Mouse (Mus musculus): ENCODE data around the gene Spout1. TPM values are rescaled to one million over a fixed set of nuclear protein-coding genes. Genes with fewer than 3 reads are reported as not detected.
"Not testable (repeated sequence)": the region's sequence is repeated elsewhere in the genome, so short reads cannot be mapped to it uniquely, and the experiment has no call there.

Spout1 gene
- polyA plus RNA-seq, 1 experiment from 2014 or later, result 65.3 TPM

DNA sequence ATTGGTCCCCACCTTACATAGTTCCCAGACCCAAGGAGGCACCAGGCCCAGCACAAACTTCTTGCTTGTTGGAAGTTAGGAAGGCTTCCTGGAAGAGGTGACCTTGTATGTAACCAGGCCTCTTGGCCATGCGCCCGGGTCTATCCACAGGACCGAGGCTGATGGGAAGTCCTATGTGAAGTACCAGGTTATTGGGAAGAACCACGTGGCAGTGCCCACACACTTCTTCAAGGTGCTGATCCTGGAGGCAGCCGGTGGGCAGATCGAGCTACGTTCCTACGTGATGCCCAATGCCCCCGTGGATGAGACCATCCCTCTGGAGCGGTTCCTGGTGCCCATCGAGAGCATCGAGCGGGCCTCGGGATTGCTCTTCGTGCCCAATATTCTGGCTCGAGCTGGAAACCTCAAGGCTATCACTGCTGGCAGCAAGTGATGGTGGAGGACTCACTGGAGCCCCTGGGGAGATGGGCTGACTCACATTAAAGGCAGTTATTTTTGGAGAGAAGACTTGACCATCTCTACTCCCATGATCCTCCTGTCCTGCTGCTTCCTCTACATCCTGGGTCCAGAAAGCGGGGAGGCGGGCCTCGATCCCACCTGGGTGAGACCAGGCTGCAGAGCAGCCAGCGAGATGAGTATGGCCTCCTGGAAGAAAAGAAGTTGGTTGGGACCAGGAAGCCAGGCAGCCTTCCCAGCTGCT lies 4.6 kb downstream of the Spout1 start:
- WGBS, result 95% methylated on average over 20 of the region's 20 CpGs
- no peak for ATAC-seq (replicated peaks)

DNA sequence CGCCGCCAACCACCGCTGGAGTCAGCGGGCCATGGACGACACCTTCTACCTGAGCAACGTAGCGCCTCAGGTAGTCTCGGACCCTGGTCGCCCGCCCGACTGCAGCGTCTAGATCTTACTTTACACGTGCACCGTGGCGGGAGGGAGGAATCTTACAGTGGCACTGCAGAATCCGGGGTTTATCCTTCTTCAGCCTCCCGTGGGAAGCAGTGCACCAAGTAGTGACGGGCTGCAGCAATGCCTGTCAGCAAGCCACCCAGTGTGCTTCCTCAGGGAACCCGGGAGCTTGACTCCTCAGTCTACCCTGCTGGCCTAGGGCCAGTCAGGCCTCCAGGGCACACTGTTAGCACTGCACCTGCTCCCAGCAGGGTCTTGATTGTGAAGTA lies 6.3 kb downstream of the Spout1 start:
- Histone ChIP-seq H3K9me3 (no peaks in the 10 kb centered on the region), H3K4me3 (peak overlapping the region; percentile 57), H3K4me1 (peaks cover 17% of the 10 kb centered on the region), H3K36me3 (replicated peaks) (peaks cover 18% of the 10 kb centered on the region), H3K9ac (peak overlapping the region; percentile 66), H3K27ac (peak overlapping the region; percentile 91), H3K4me2 (peak overlapping the region; percentile 84), H3K27me3 (replicated peaks) (no peaks in the 10 kb centered on the region)
- peak; percentile 37 for ATAC-seq (replicated peaks)
- WGBS, result under 1% methylated on average over 19 of the region's 19 CpGs

More for the DNA sequence above, 4.6 kb downstream of the Spout1 start:
- Histone ChIP-seq H3K27me3 (replicated peaks) (no peaks in the 10 kb centered on the region), H3K9ac (no peak overlapping the region), H3K9me3 (no peaks in the 10 kb centered on the region), H3K36me3 (replicated peaks) (peaks cover 18% of the 10 kb centered on the region), H3K4me3 (no peak overlapping the region), H3K4me1 (peaks cover 28% of the 10 kb centered on the region), H3K27ac (no peak overlapping the region), H3K4me2 (no peak overlapping the region)

DNA sequence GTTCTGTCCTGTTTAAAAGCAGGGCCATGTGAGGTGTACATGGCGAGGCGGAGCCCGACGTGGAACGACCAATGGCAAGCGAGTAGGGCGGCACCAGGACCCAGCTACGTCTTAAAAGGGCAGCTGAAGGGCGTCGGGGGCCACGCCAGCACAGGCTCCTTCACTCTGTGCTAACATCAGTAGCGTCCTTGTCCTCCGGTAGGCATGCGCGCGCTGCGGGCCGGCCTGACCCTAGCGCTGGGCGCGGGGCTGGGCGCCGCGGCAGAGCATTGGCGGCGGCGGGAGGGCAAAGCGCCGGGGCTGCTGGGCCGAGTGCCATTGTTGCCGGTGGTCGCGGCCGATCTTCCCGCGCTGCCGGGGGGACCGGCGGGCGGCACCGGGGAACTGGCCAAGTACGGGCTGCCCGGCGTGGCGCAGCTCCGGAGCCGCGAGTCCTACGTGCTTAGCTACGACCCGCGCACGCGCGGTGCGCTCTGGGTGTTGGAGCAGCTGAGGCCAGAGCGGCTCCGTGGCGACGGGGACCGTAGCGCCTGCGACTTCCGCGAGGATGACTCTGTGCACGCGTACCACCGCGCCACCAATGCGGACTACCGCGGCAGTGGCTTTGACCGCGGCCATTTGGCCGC lies 6.8 kb downstream of the Spout1 start, which contains the start of gene Endog:
Gene Endog, plus strand, starts transcription at position 123 of the 626 bp plus-strand sequence.
- Histone ChIP-seq H3K4me1 (peaks cover 13% of the 10 kb centered on the region), H3K9me3 (no peaks in the 10 kb centered on the region), H3K9ac (peak within 1 kb of the TSS; percentile 66), H3K27ac (peak within 1 kb of the TSS; percentile 91), H3K4me2 (peak within 1 kb of the TSS; percentile 84), H3K27me3 (replicated peaks) (no peaks in the 10 kb centered on the region), H3K4me3 (peak within 1 kb of the TSS; percentile 57), H3K36me3 (replicated peaks) (peaks cover 17% of the 10 kb centered on the region)
- WGBS, result under 1% methylated on average over 74 of the region's 75 CpGs
- ATAC-seq (replicated peaks), result peak; percentile 97

DNA sequence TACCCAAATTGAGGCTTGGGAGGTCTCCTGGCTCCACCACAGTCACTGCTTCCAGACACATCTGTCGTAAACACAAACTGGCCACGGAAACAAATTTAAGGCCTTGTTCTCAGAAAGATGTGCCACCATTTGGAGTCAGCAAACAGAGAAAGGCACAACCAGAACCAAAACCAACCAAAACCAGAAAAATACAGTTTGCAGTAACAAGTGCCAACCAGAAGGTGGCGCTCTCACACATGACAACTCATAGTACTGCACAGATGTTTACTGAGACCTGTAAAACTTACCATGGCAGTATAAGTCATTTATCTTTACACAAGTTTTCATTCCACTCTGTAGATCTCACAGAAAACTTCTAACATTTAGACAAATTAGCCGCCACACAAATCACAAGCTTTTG lies 11.6 kb downstream of the Spout1 start:
- Histone ChIP-seq H3K4me1 (no peaks in the 10 kb centered on the region), H3K27ac (no peak overlapping the region), H3K27me3 (replicated peaks) (no peaks in the 10 kb centered on the region), H3K9me3 (no peaks in the 10 kb centered on the region), H3K4me3 (no peak overlapping the region), H3K4me2 (no peak overlapping the region), H3K36me3 (replicated peaks) (no peaks in the 10 kb centered on the region), H3K9ac (no peak overlapping the region)
- no peak for ATAC-seq (replicated peaks)
- WGBS, result 55% methylated on average over 4 of the region's 4 CpGs

DNA sequence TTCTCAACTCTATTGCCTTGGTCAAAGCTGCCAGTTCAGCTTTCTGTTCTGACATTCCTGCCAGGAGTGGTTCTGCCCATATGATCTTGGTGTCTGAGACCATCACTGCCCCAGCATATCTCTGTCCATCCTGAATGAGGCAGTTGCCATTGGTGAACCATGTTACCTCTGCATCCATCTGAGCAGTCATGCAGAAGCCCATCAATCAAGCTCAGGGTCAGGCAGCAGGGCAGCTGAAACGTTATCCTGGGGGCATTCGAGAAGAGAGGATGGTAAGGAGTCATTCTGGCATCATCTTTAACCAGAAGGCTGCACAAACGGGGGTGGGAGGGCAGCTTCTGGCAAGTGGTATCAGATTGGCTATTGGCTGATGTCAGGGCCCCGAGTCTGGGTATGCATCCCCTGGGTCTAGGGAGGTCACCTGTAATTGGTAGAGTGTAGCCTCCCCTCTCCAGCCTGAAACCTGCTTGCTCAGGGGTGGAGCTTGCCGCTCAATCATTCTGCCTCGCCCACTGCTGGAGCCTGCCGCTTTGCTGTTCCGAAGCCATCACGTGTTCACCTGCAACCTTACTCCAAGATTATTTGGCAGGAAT lies 13.8 kb downstream of the Spout1 start:
- Histone ChIP-seq H3K27ac (no peak overlapping the region), H3K36me3 (replicated peaks) (no peaks in the 10 kb centered on the region), H3K4me1 (no peaks in the 10 kb centered on the region), H3K4me3 (no peak overlapping the region), H3K27me3 (replicated peaks) (no peaks in the 10 kb centered on the region), H3K4me2 (no peak overlapping the region), H3K9ac (no peak overlapping the region), H3K9me3 (no peaks in the 10 kb centered on the region)
- 64% methylated on average over 9 of the region's 9 CpGs for WGBS
- ATAC-seq (replicated peaks), result no peak

DNA sequence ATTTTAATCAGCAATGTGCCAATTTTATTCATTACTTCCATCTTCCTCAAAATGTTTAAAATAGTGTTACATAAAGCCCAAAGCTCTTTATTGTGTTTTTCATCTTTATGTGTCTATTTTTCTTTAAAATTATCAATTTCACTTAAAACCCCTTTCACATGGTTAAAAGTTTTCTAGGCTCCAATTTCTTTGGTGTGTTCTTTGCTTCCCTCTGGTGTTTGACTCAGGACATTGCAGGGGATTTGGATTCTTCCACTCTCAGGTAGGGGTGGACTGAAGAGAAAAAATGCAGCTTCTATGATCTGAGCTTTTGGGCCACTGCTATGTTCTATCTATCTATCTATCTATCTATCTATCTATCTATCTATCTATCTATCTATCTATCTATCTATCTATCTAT lies 16.4 kb downstream of the Spout1 start:
- Histone ChIP-seq H3K4me3 (no peak overlapping the region), H3K4me2 (no peak overlapping the region), H3K36me3 (replicated peaks) (no peaks in the 10 kb centered on the region), H3K27ac (no peak overlapping the region), H3K9ac (no peak overlapping the region), H3K9me3 (no peaks in the 10 kb centered on the region), H3K27me3 (replicated peaks) (no peaks in the 10 kb centered on the region), H3K4me1 (no peaks in the 10 kb centered on the region)
- no peak for ATAC-seq (replicated peaks)

DNA sequence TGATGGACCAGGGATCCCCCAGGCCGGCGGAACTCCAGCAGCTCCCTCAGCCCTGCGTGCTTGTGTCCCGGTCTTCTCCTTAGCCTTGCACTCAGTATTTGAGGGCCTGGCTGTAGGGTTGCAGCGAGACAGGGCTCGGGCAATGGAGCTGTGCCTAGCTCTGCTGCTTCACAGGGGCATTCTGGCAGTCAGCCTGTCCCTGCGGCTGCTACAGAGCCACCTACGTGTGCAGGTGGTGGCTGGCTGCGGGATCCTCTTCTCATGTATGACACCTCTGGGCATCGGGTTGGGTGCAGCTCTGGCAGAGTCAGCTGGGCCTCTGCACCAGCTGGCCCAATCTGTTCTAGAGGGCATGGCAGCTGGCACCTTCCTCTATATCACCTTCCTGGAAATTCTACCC lies 18.4 kb downstream of the Spout1 start:
- not testable (repeated sequence) for ATAC-seq (replicated peaks); H3K4me2 ChIP-seq; H3K36me3 ChIP-seq (replicated peaks); H3K4me1 ChIP-seq; H3K27me3 ChIP-seq (replicated peaks); H3K27ac ChIP-seq; H3K9ac ChIP-seq; H3K4me3 ChIP-seq; H3K9me3 ChIP-seq
- 88% methylated on average over 8 of the region's 10 CpGs for WGBS

DNA sequence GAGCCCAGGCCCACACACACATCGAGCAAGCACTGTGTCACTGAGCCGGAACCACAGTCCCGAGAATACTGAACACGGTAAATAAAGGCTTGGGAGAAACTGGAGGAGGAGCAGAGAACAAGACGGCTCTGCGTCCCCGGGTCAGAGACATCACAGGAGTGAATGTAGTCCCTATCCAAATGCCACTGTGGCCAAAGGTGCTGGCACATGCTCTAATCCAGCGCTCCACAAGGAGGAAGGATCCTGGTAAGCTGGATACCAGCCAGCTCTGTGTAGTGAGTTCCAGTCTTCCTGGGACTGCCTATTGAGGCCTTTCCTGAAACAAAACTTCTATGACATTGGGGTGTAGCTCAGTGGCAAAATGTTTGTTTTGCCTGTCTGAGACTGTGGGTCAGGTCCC lies 25.6 kb downstream of the Spout1 start:
- no peaks in the 10 kb centered on the region for H3K27me3 ChIP-seq (replicated peaks)
- ATAC-seq (replicated peaks), result no peak
- no peak overlapping the region for H3K27ac ChIP-seq
- no peak overlapping the region for H3K4me3 ChIP-seq
- no peak overlapping the region for H3K4me2 ChIP-seq
- WGBS, result 76% methylated on average over 8 of the region's 8 CpGs
- H3K9me3 ChIP-seq, result no peaks in the 10 kb centered on the region
- no peaks in the 10 kb centered on the region for H3K4me1 ChIP-seq
- H3K9ac ChIP-seq, result no peak overlapping the region
- H3K36me3 ChIP-seq (replicated peaks), result peaks cover 25% of the 10 kb centered on the region

DNA sequence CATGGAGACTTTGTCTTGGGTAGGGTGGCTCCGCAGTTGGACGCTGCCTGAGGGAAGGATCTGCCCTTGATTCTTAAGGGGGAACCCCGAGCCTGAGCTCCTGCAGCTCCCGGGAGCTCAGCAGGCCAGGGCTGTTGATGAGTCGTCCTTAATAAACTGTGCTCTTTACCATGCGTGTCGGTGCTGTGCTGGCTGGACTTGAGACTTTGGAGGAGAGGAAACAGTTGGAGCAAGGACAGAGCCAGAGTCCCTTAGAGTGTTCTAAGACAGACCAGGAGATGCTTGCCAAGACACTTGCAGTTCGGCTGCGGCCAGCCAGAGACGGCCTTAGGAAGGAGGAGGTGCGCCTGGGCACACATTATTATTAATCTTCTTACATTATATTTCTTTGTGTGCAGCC lies 26.4 kb downstream of the Spout1 start:
- peaks cover 33% of the 10 kb centered on the region for H3K36me3 ChIP-seq (replicated peaks)
- WGBS, result 91% methylated on average over 11 of the region's 11 CpGs
- no peak overlapping the region for H3K9ac ChIP-seq
- no peak overlapping the region for H3K4me3 ChIP-seq
- no peaks in the 10 kb centered on the region for H3K4me1 ChIP-seq
- no peaks in the 10 kb centered on the region for H3K27me3 ChIP-seq (replicated peaks)
- no peaks in the 10 kb centered on the region for H3K9me3 ChIP-seq
- no peak overlapping the region for H3K27ac ChIP-seq
- ATAC-seq (replicated peaks), result no peak
- H3K4me2 ChIP-seq, result no peak overlapping the region

DNA sequence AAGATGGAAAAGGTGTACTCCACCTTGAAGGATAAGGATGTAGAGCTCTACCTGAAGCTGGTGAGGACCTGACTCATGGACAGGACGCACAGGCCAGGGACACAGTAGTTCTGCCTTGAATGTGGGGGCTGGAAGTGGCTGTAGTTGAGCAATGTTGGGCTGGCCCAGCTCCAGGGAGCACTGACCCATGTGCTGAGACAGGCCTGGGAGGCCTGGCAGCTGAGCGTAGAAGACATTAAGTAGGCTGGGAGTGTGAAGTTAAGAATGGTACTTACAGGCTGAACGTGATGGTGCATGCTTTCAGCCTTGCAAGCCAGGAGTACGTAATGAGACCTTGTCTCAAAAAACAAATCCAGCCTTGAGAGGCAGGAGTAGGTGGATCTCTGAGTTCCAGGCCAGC lies 30.8 kb downstream of the Spout1 start:
- Histone ChIP-seq H3K9me3 (no peaks in the 10 kb centered on the region), H3K9ac (no peak overlapping the region), H3K4me3 (no peak overlapping the region), H3K4me1 (no peaks in the 10 kb centered on the region), H3K4me2 (no peak overlapping the region), H3K36me3 (replicated peaks) (peaks cover 50% of the 10 kb centered on the region), H3K27me3 (replicated peaks) (no peaks in the 10 kb centered on the region), H3K27ac (no peak overlapping the region)
- 96% methylated on average over 4 of the region's 4 CpGs for WGBS
- ATAC-seq (replicated peaks), result no peak

DNA sequence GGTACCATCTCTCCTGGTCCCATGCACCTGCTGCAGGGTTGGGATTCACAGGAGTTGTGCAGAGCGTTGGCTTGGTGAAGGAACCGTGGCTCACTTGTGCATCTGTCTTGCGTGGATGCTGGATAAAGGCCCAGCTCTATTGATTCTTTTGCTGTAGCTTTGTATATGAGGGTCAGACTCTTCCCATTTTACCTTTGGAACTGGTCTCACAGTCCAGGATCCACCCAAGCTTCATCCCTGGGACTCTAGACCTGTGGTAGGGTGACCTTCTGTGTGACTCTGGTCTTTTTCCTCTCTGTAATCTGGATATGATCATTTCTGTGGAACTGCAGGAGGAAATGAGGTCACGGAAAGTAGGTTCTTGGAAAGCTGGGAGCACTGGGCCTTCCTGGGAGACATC lies 33.8 kb downstream of the Spout1 start:
- H3K4me2 ChIP-seq, result no peak overlapping the region
- H3K4me1 ChIP-seq, result no peaks in the 10 kb centered on the region
- H3K27me3 ChIP-seq (replicated peaks), result no peaks in the 10 kb centered on the region
- no peak overlapping the region for H3K9ac ChIP-seq
- no peaks in the 10 kb centered on the region for H3K9me3 ChIP-seq
- peaks cover 63% of the 10 kb centered on the region for H3K36me3 ChIP-seq (replicated peaks)
- no peak for ATAC-seq (replicated peaks)
- H3K27ac ChIP-seq, result no peak overlapping the region
- 93% methylated on average over 4 of the region's 4 CpGs for WGBS
- no peak overlapping the region for H3K4me3 ChIP-seq

DNA sequence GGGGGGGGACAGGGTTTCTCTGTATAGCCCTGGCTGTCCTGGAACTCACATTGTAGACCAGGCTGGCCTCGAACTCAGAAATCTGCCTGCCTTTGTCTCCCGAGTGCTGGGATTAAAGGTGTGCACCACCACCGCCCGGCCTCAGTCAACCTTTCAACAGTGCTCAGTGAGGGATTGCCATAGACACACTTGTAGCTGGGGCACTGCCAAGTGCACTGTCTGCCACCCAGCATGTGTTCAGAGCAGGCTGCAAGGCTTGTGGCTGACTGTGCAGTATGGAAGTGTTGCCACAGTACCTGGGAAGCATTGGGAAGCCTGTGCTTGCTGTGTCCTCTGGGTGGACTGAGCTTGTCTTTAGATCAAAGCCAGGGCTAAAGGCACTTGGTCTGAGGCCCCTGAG lies 38.2 kb downstream of the Spout1 start:
- H3K4me3 ChIP-seq; H3K27ac ChIP-seq; H3K4me2 ChIP-seq; H3K9ac ChIP-seq; H3K9me3 ChIP-seq; H3K27me3 ChIP-seq (replicated peaks); ATAC-seq (replicated peaks): not testable (repeated sequence)
- Histone ChIP-seq H3K36me3 (replicated peaks) (peaks cover 36% of the 10 kb centered on the region), H3K4me1 (peaks cover 13% of the 10 kb centered on the region)
- WGBS, result 91% methylated on average over 4 of the region's 4 CpGs

DNA sequence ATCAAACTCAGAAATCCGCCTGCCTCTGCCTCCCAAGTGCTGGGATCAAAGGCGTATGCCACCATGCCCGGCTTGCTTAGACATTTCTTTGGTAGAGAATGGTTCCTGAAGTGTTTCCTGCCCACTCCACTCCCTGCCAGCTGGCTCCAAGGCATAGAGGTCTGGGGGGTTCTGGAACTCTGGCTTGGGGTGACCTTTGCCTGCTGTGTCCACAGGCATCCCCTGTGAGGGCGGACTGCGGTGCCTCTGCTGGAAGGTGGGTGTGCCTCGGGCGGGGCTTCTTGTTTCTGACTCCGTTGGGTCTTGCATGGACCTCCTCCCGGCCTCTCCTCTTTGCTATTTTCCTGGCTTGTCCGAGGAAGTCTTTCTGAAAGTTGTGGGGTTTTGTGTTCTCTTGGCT lies 41.8 kb downstream of the Spout1 start:
- Histone ChIP-seq H3K9ac (no peak overlapping the region), H3K4me3 (no peak overlapping the region), H3K27ac (no peak overlapping the region), H3K4me2 (no peak overlapping the region), H3K36me3 (replicated peaks) (peaks cover 15% of the 10 kb centered on the region), H3K4me1 (peaks cover 32% of the 10 kb centered on the region), H3K27me3 (replicated peaks) (no peaks in the 10 kb centered on the region), H3K9me3 (no peaks in the 10 kb centered on the region)
- ATAC-seq (replicated peaks), result no peak
- 91% methylated on average over 10 of the region's 10 CpGs for WGBS
